Mouse (Mus musculus): ENCODE results near the gene Creb5. TPM values are rescaled to one million over a fixed set of nuclear protein-coding genes. Genes with fewer than 3 reads are reported as not detected.

The Creb5 gene
- total and polyA plus RNA-seq, 3 experiments, result 0.91 to 3.0 (median 1.9) TPM

DNA sequence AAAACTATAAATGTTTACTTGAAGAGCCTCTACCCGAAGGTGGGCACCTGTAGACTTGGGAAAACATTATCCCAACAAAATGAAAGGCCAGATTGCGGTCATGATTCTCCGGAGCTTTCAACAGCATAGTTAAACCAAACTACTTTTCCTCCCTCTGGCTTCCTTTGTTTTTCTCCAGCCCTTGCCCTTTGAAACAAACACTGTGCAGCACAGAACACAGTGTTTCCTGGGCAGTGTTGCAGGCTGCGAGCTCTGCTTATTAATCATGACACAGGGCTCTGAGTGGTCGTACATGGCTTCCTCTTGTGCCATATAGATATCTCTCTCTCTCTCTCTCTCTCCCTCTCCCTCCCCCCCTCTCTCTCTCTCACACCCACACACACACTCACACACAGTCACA is 206.8 kb downstream of the Creb5 start:
- DNase-seq, result no peak

DNA sequence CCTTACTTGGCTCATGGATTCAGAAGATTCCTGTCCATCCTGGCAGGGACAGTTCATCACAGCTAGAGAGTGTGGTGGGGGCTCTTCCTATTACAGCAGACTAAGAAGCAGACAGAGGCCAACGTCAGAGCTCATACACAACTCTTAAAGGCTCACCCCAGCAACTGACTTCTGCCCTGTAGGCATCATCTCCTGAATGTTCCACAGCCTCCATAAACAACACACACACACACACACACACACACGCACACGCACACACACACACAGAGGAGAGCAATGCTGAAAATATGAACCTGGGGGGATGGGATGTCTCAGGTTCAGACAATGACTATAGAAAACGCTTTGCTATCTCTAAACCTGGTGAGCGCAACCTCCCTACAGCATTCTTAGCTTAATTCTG is 208.6 kb downstream of the Creb5 start:
- no peak for DNase-seq

DNA sequence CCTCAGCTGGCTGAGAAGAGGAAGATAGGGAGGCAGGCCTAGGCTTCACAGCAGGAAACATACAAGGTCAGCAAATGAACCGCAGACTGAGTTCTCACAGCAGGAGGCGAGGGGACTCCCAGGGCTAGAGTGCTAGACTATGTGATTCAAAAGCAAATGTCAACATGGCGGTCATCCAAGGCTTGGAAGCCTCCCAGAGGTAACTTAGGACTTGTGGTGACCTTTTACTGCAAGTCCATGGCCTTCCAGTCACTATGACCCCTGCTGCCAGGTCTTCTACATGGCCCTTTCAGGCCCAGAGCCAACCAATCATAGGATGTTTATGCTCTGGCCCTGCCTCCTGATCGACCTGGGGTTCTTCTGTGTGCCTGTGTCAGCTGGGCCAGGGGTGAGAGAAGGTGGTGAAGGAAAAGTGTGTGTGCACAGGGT is 209.3 kb downstream of the Creb5 start:
- DNase-seq, result peak; percentile 75

DNA sequence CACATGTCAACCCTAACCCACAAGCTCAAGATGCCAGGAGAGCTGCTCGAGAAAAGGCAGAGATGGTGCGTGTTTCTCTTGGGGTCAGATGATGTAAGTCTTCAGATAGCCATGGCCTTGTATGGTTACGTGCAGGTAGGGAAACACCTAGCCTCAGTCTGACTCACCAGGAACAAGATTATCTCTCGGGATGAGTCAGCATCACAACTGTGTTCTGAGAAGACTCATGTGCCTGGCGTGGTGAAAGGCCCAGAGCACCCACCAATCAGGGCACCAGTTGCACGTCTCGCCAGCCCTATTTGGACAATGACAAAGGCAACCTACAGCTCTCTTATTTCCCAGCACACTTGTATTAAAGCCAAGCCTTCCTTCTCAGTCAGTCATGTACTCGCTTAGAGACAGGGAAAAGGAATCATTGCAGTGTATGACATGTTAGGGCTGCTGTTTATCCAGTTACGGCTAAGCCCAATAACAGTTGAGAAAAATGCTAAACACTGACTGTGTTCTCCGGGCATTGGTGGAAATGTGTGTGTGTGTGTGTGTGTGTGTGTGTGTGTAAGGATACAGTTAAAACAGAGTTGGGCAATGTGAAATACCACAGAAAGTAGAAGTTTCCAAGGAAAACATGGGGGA is 210.9 kb downstream of the Creb5 start:
- no peak for DNase-seq

DNA sequence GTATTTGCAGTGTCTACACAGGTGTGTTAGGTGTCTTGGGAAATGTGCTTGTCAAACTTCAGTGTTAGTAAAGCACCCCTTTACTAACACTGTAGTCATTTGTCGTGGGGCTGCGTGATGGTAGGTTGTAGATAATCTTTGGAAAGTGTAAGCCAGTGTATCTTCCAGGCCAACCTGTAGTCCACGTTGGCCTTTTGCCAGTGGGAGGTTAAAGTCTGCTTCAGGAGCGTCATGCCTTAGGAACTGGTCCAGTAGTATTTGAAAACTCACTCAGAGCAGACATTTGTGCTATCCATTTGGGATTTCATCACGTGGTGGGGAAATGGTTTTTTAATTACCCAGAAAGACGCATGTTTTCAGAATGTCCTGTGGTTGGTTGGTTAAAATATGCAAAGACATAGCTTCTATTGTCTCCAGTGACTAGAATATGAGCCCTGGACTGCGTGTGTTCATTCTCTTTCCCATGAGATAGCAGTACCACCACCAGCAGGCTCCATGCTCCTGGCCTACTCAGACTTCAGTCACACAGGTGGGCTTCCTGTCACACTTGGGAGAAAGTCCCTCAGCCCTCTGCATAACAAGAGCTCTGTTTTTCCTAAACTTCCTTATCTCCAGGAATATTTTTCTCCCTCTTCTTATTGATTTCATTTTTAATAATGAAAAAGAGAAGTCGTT is 212.7 kb downstream of the Creb5 start:
- no peak for DNase-seq

DNA sequence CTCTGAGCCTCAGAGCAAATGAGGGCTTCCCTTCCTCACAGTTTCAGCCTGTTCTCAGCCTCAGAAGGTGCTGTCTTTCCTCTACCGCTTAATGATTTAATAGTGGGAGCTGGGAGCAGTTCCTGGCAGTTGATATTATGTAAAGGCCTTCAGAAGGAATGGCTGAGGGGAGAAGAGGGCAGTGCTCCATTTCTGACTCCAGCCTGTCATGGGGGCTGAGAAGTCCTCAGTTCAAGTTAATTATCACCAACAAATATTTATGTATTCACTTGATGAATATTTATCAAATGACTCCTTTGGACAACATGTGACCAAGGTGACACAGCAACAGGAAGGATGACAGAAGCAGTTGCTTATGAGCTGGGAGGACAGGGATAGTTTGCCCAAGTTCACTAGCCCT is 214.2 kb downstream of the Creb5 start:
- DNase-seq, result no peak

DNA sequence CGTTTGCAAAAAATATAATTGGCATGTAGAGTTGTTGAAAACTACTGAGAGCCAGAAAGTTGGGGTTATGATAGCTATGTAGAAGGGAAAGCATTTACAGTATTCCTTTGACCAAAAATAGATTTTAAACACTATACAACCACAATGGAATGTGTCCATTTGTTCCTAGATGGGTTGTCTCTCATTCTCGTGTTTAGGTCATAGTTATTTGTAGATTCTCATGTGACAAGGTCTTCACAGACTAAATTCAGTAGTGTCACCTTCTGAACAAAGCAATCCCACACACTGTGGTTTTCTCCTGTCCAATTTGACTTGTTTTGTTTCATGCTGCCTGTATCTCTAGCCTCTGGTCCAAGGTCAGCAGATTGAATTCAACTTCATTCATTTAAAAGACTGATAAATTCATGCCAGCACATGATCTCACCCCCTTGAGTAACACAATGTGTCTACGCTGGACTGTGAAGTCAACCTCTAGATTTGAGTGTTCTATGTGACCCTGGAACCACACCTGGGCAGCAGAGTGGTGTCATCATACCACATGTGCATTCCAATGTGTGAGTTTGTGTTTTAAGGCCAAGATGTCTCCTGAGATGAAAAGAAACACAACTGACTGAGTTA is 220.0 kb downstream of the Creb5 start:
- DNase-seq, result no peak

DNA sequence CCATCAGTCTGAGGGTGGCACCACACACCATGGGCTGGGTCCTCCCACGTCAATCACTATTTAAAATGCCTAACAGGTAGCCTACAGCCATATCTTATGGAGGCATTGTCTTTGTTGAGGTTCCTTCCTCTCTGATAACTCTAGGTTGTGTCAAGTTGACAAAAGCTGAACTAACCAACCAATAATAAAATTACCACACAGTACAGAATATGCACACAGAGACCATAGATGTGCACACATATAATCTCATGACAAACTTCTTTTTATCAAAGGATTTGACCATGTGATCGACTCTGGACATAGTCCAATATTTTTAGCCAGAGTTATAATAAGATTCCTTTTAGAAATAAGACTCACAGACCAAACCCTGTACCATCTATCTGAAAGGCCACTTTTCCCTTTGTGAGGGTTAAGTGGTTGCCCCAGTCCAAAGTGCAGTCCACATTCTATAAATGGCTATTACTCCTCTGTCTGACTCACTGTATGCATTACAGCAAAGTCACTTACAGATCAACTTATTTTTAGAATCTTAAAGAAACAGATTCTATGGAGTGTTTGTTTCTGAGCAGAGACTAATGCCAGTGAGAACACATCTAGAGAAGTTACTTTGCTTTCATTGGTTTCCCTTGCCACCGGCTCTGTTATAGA is 221.9 kb downstream of the Creb5 start:
- no peak for DNase-seq

DNA sequence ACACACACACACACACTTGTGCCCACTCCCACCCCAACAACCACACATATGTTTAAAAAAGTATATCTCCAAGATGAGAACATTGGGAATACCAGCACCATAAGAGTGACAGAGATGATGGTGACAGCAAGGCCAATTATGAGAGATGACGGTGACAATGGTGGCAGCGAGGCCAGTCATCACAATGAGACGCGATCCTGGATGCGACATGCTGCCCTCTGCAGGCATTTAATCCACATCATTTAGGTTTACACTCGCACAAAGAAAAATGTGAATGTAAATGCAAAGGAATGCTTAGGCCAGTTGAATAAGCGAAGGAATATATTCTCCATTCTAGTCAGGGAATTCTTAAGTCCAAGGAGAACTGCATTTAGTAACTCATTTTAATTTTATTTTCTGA is 222.9 kb downstream of the Creb5 start:
- no peak for DNase-seq

DNA sequence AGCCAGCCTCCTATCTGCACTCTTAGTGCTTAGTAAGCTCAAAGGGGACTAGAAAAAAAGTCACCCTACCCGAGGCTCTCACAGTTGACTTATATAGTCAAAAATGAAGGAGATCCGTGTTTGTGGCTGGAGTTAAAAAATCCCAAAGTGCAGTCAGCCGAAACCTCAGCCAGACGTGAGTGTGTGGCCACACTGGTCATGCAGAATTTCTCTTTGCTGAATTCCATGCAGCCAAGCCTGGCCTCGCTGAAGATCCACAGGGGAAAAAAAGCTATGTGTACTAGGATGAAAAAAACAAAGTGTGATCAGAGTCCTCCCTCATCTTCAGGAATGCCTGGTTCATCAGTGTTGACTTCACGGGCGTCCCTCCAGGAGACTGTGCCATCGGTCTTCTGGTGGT is 225.2 kb downstream of the Creb5 start:
- DNase-seq, result no peak

DNA sequence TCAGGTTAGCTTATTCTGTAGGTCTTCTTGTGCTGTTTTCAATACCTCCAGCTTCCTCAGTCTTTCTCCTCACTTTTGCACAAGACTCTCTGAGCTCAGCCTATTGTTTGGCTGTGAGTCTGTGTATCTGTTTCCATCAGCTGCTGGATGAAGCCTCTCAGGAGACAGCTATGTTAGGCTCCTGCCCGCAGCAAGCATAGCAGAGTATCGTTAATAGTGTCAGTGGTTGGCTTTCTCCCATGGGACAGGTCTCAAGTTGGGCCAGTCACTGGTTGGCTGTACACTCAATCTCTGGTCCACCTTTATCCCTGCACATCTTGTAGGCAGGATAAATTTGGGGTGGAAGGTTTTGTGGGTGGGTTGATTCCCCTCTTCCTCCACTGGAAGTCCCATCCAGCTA is 226.3 kb downstream of the Creb5 start:
- DNase-seq, result no peak

DNA sequence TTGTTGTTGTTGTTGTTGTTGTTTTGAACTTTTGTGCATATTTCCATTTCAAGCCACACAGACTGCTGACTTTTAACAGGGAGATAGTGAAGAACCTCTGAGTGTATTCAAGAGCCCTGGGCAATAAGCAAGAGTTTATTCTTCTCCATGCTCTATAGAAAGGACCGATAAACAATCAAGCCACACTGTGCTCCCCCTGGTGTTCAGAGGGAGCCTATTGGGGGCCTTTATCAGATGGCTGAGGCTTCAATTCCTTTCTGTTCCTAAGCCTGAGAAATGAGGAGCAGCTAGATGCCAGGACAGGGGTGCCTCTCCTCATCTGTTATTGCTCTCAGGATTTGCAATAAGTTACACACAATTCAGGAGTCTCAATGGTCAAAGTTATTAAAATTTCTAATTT is 227.8 kb downstream of the Creb5 start:
- no peak for DNase-seq

DNA sequence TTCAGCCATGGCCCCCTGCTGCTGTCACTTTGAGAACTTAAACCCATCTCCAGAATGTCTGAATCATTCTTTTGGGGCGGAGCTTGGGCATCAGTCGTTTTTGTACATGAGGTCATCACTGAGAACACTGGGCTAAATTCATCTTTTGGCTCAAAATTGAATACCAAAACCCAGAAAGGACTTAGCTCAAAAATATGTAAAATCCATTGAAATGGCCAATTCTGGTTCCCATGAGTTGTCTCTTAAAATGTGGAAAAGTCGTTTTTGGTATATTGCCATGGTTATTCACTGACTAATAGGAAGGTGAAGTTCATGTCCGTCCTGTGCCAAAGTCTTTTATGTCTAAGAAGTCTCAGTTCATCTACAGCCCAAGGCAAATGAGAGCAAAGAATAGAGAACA is 228.5 kb downstream of the Creb5 start:
- DNase-seq, result no peak

DNA sequence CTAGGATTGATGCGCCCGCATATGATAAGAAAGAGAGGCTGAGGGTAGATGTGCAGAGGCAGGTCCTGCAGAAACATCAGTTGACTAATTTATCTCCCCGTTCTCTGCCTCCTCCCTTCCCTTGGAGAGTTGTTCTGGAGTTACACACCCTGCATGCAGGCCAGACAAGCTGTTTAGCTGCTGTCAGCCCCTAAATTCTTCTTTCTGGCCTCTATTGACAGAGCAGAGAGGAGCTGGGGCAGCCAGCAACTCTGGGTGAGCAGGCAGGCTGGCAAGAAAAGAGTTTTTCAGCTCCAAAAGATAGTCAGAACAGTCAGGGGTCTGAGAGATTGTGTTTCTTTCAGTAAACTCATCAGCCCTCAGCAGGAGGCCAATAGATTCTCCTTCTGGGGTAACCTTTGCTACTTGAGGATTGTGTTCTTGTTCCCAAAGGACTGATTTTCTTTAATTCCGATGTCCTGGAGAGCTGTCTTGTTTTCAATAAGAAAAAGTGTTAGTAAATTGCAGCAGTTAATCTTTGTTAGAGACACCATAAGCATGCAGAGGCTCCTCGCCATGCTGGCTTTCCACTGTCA is 230.4 kb downstream of the Creb5 start:
- no peak for DNase-seq

DNA sequence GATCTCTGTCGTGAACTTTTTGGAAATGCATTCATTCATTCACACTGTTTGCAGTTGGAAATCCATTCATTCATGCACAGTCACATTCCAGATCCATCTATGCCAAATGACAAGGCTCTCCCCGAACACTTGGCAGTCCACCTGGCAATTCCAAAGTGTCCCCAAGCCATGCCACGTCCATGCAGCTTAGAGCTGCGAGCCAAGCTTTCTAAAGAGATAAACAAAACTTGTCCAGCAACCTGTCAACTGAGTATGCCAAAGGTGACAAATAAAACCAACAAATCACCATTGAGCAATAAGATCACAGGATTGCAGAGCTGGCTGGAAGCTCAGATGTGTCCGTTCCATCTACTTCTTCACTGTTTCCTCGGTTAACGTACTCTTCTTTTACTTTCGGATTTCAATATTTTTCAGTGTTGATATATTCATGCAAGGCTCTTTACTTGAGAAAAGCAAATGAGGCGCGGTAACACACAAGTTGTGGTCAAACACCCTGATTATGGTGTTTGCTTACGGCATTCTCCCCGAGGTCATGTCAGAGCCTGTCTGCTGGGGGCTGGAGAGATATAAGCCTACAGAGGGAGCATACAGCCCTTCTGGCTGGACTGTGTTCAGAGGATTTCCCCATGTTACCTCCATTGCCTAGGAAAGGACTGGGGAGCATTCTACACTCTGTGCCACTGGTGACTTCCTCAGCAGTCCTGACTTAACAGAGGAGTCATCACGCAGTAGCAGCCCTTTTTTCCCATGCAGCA is 236.8 kb downstream of the Creb5 start:
- peak; percentile 37 for DNase-seq

DNA sequence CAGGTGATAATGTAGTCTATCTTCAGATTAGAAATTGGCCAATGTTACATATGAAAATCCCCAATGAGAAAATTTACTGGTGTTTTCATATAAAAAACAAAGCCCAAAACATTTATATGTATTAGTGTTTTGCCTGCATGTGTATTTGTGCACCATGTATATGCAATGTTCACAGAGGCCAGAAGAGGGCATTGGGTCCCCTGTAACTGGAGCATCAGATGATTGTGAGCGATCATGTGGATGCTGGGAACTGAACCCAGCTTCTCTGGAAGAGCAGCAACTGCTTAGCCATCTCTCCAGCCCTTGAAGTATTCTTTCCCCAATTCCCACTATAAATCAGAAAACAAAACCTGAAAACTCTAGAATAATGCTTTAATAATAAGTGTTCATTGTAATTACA is 239.4 kb downstream of the Creb5 start:
- no peak for DNase-seq

DNA sequence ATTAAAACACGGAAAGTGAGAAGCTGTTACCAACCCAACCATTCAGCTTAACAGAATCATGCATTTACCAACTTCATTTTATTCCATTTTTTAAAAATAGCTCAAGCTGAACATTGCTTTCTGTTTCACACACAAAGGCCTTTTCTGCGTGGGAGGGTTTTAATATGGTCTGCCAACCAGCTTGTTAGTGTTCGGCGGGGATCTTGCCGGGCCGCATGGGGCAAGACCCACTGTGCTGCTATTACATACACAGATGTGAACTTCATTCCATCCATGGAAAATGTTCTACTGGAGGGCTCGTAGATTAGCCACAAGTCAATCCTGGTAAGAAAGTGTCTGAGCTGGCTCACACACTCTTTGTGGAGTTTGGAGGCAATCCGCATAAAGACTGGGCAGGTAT is 243.7 kb downstream of the Creb5 start:
- no peak for DNase-seq

DNA sequence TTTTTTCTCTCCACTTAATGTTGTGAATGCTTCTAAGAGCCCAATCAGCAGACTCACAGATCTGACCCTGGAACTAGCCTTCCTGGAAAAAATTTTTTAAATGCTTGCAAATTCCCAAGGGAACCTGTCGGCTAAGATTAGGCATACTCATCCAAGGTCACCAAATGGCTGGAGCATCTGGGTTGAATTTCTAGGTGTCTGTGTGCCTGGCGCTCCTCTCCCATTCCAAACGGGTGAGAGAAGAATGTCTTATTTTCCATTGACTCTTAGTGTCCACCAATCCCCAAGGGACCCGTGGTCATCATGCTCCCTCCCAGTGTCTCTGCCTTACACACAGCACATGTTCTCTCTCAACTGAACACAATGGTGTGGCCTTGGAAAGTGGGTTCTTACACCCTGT is 244.4 kb downstream of the Creb5 start:
- DNase-seq, result no peak

DNA sequence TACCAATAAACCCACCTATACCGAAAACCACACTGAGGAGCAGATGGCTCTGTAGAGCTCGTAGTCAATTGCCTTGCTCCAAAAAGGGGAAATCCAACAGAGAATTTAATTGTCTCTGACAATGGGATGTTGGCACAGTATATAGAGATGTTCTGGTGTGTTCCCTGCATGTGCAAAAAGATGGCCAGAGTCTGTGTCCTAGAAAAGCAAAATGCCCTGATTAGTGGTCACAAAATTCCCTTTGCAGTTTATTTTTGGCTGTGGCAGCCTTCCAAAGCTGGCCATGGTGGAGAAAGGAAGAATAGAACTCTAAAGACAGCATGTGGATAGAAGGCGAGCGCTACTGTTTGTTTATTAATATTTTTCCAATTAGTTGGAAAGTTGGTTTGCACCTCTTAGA is 250.5 kb downstream of the Creb5 start:
- no peak for DNase-seq

DNA sequence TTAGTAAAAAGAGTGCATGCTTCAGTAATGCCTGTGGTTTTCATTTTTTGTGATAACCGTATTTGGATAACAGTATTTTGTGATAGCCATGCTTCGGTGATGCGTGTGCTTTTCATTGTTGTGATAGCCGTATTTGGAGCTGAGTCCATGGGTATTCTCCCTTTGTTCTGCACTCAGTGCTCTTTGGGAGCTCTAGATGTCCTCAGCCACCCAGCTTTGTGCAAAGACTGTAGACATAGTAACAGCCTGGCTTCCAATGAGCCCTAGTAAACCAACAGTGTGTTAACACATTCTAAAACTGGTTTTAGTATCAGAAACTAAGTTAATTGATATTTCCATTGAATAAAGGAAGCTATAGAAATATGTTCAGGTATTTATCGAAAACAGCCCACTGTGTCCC is 254.7 kb downstream of the Creb5 start:
- no peak for DNase-seq

DNA sequence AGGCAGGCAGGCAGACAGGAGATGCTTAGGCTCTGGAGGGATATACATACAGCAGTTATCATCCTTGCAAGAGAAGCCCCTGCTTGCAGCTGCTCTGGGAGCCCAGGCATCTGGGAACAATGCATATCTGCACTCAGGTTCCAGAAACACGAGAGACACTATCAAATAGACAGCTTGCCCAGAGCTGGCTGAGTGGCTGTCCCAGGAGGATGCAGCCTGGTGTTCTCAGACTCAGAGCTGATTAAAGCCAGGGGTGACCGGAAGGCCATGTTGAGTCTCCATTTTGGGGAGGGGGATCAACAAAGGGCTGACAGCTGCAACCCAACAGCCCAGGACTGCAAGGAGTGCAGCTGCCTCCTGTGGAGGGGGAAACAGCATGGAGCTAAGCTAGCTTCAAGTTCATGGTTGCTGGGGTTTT is 258.4 kb downstream of the Creb5 start:
- no peak for DNase-seq

DNA sequence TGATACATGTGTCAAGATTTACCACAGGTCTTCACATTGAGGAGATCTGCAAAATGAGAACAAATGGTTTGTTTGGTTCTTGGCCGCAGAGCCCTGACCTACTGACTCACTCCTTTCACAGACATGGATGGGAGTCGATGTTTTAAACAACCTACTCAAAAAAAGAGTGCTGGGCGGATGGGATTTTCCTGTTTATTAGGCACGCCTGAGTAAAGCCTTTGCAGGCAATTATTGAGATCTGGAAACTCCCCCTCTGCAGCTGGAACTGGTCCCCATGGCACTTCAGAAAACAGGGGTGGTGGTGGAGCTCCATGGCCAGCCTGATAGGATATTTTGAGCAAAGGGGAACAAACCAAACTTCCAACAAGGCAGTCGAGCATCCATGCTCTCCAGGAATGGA is 258.9 kb downstream of the Creb5 start:
- no peak for DNase-seq

All from adrenal gland, adult 2 months (tissue).